Mouse (Mus musculus): ENCODE measurements around the gene Lsp1. TPM values are rescaled to one million over a fixed set of nuclear protein-coding genes. Genes with fewer than 3 reads are reported as not detected.

Gene Lsp1
- polyA plus RNA-seq, 1 experiment from 2014 or later, result 3.7 TPM

GRCm38 (mm10) chr7:142537181-142537580, 76.6 kb downstream of the Lsp1 start:
- no peaks in the 10 kb centered on the region for H3K9me3 ChIP-seq
- no peak overlapping the region for H3K27ac ChIP-seq
- no peak overlapping the region for H3K9ac ChIP-seq
- peaks cover 24% of the 10 kb centered on the region for H3K4me1 ChIP-seq
- no peak overlapping the region for H3K4me2 ChIP-seq
- no peaks in the 10 kb centered on the region for H3K27me3 ChIP-seq (replicated peaks)
- WGBS, result 74% methylated on average over 5 of the region's 5 CpGs
- no peaks in the 10 kb centered on the region for H3K36me3 ChIP-seq (replicated peaks)
- H3K4me3 ChIP-seq, result no peak overlapping the region
- no peak for ATAC-seq (replicated peaks)

GRCm38 (mm10) chr7:142537879-142538278, 77.3 kb downstream of the Lsp1 start:
- H3K4me3 ChIP-seq, result no peak overlapping the region
- H3K36me3 ChIP-seq (replicated peaks), result no peaks in the 10 kb centered on the region
- 8% methylated on average over 6 of the region's 6 CpGs for WGBS
- ATAC-seq (replicated peaks), result peak; percentile 29; the same call in 1 of the 2 replicates
- H3K27me3 ChIP-seq (replicated peaks), result no peaks in the 10 kb centered on the region
- no peak overlapping the region for H3K4me2 ChIP-seq
- H3K4me1 ChIP-seq, result peaks cover 28% of the 10 kb centered on the region
- H3K9me3 ChIP-seq, result no peaks in the 10 kb centered on the region
- H3K9ac ChIP-seq, result no peak overlapping the region
- H3K27ac ChIP-seq, result 0 out of 2 replicates have a peak overlapping the region, but pooled peaks have one; percentile 5

DNA sequence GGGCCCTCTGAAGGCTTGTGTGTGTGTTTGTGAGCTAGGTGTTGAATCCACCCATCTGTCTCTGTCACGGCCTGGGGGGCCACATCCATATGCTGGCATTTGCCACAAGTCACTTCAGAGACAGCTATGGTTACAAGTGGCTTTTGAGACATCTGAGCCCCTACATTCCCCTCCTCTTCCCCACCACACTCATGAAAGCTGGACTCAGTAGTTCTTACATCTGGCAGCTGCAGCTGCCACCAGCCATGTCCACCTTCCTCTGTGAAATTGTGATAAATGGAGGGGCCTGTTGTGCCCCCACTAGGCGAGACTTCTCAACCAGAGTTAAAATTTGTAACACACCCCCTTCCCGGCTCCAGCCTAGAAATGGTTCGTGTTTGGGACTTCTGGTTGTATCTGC, 77.7 kb downstream of the Lsp1 start:
- Histone ChIP-seq H3K36me3 (replicated peaks) (no peaks in the 10 kb centered on the region), H3K9ac (no peak overlapping the region), H3K4me1 (peaks cover 31% of the 10 kb centered on the region), H3K4me3 (no peak overlapping the region), H3K27me3 (replicated peaks) (no peaks in the 10 kb centered on the region), H3K4me2 (no peak overlapping the region), H3K9me3 (no peaks in the 10 kb centered on the region), H3K27ac (no peak overlapping the region)
- WGBS, result 31% methylated on average over 4 of the region's 4 CpGs
- 0 out of 2 replicates have a peak, but pooled peaks have one; percentile 2 for ATAC-seq (replicated peaks)

DNA sequence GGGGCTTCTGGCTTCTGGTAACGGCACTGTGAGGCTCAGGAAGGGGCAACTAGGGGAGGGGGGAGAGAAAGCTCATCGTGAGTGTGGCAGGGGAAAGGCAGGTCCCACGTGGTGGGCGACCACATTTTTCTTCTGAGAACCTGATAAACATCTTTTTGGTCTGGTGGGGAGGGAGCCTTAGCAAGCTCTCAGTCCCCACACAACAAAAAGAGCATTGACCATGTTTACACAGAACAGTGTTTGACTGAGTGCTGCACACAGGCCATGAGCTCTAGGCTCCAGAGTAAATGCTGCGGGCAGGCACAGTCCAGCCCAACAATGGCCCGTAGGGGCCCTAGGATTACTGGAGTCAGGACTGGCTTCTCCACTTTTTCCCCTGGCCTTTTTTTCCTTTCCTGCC, 78.2 kb downstream of the Lsp1 start:
- no peak for ATAC-seq (replicated peaks)
- WGBS, result 26% methylated on average over 6 of the region's 6 CpGs
- H3K9ac ChIP-seq, result no peak overlapping the region

DNA sequence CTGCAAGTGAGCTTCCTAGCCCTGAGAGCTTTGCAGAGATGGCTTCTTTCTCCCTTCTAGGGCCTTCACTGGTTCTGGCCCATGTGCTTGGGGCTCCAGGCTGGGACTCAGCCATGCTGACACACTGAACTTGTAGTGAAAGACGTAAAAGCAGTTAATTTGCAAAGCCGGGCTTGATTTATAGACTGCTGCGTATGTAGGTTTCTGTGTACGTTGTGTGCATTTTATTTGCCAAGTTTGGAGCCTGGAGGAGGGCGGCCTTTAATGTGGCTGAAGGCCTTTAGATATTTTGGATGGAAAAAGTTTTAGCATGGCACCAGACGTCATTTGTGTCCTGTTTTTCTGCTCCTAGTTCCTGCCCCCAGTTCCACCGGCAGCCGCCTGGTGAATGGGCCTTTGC, 79.2 kb downstream of the Lsp1 start:
- no peak overlapping the region for H3K9ac ChIP-seq
- ATAC-seq (replicated peaks), result no peak
- H3K27ac ChIP-seq, result no peak overlapping the region
- WGBS, result 68% methylated on average over 8 of the region's 8 CpGs
- no peaks in the 10 kb centered on the region for H3K36me3 ChIP-seq (replicated peaks)
- H3K4me1 ChIP-seq, result peaks cover 20% of the 10 kb centered on the region
- H3K4me2 ChIP-seq, result no peak overlapping the region
- no peaks in the 10 kb centered on the region for H3K27me3 ChIP-seq (replicated peaks)
- H3K9me3 ChIP-seq, result no peaks in the 10 kb centered on the region
- no peak overlapping the region for H3K4me3 ChIP-seq

More for the DNA sequence above, 78.2 kb downstream of the Lsp1 start:
- no peaks in the 10 kb centered on the region for H3K36me3 ChIP-seq (replicated peaks)
- no peaks in the 10 kb centered on the region for H3K9me3 ChIP-seq
- H3K27me3 ChIP-seq (replicated peaks), result no peaks in the 10 kb centered on the region
- peaks cover 27% of the 10 kb centered on the region for H3K4me1 ChIP-seq
- H3K4me3 ChIP-seq, result no peak overlapping the region
- H3K4me2 ChIP-seq, result no peak overlapping the region
- H3K27ac ChIP-seq, result no peak overlapping the region

GRCm38 (mm10) chr7:142542771-142543303, 82.2 kb downstream of the Lsp1 start:
- no peak overlapping the region for H3K9ac ChIP-seq
- H3K27ac ChIP-seq, result no peak overlapping the region
- no peaks in the 10 kb centered on the region for H3K27me3 ChIP-seq (replicated peaks)
- ATAC-seq (replicated peaks), result no peak
- H3K9me3 ChIP-seq, result no peaks in the 10 kb centered on the region
- H3K4me2 ChIP-seq, result no peak overlapping the region
- H3K4me3 ChIP-seq, result no peak overlapping the region
- 14% methylated on average over 11 of the region's 11 CpGs for WGBS
- no peaks in the 10 kb centered on the region for H3K36me3 ChIP-seq (replicated peaks)
- peaks cover 20% of the 10 kb centered on the region for H3K4me1 ChIP-seq

Other genes starting within 250 kb of the Lsp1 start
- gene Gm7579, start 248.9 kb upstream of the Lsp1 start, polyA plus RNA-seq (2015; fragmentation: Nextera tagmentation; extraction: Ambion mirVana), result not detected in 2 replicates
- gene Krtap5-5, start 230.8 kb upstream of the Lsp1 start, polyA plus RNA-seq (2015; fragmentation: Nextera tagmentation; extraction: Ambion mirVana), result not detected in 2 replicates
- not detected in 2 replicates for gene Gm40460, start 219.7 kb upstream of the Lsp1 start, polyA plus RNA-seq (2015; fragmentation: Nextera tagmentation; extraction: Ambion mirVana)
- gene Gm2431, start 202.5 kb upstream of the Lsp1 start, polyA plus RNA-seq (2015; fragmentation: Nextera tagmentation; extraction: Ambion mirVana), result not detected in 2 replicates
- not detected in 2 replicates for gene Gm4559, start 186.4 kb upstream of the Lsp1 start, polyA plus RNA-seq (2015; fragmentation: Nextera tagmentation; extraction: Ambion mirVana)
- gene Krtap5-1, start 163.7 kb upstream of the Lsp1 start, polyA plus RNA-seq (2015; fragmentation: Nextera tagmentation; extraction: Ambion mirVana), result not detected in 2 replicates
- gene Krtap5-4, start 157.3 kb upstream of the Lsp1 start, polyA plus RNA-seq (2015; fragmentation: Nextera tagmentation; extraction: Ambion mirVana), result not detected in 2 replicates
- gene Ifitm10, start 87.1 kb upstream of the Lsp1 start, polyA plus RNA-seq (2015; fragmentation: Nextera tagmentation; extraction: Ambion mirVana), result 9.5 and 10.1 TPM in 2 replicates
- gene Gm49369, start 78.1 kb upstream of the Lsp1 start, polyA plus RNA-seq (2015; fragmentation: Nextera tagmentation; extraction: Ambion mirVana), result 1.4 and 4.4 TPM in 2 replicates
- gene Ctsd, start 72.8 kb upstream of the Lsp1 start, polyA plus RNA-seq (2015; fragmentation: Nextera tagmentation; extraction: Ambion mirVana), result 254 and 288 TPM in 2 replicates
- gene Syt8, start 26.0 kb upstream of the Lsp1 start, polyA plus RNA-seq (2015; fragmentation: Nextera tagmentation; extraction: Ambion mirVana), result not detected in 2 replicates
- gene Tnni2, start 19.0 kb upstream of the Lsp1 start, polyA plus RNA-seq (2015; fragmentation: Nextera tagmentation; extraction: Ambion mirVana), result 0.25 and 0.74 TPM in 2 replicates
- 1.6 TPM in 2 replicates for gene Tnnt3, start 38.0 kb downstream of the Lsp1 start, polyA plus RNA-seq (2015; fragmentation: Nextera tagmentation; extraction: Ambion mirVana)
- gene Mrpl23, start 71.9 kb downstream of the Lsp1 start, polyA plus RNA-seq (2015; fragmentation: Nextera tagmentation; extraction: Ambion mirVana), result 22.4 and 24.0 TPM in 2 replicates
- 128 and 159 TPM in 2 replicates for gene Igf2, start 206.0 kb downstream of the Lsp1 start, polyA plus RNA-seq (2015; fragmentation: Nextera tagmentation; extraction: Ambion mirVana)
- gene Gm49394, start 209.1 kb downstream of the Lsp1 start, polyA plus RNA-seq (2015; fragmentation: Nextera tagmentation; extraction: Ambion mirVana), result not detected in 2 replicates